Mouse (Mus musculus) large intestine, adult 2 months (tissue): Measurements from ENCODE around the gene Lypd9. TPM values are rescaled to one million over a fixed set of nuclear protein-coding genes. Genes with fewer than 3 reads are reported as not detected.
"Not testable (repeated sequence)": the region's sequence is repeated elsewhere in the genome, so short reads cannot be mapped to it uniquely, and the experiment has no call there.

Experiments
- DNase-seq: peaks from one replicate; pipeline ENCODE4 v3.0.0-alpha.2; 2012; ENCODE audit warnings: low read depth, low spot score
- WGBS: fragments of 180-500 bp; shearing (Covaris S2); methylation state at CpG from one replicate; pipeline ENCODE4 v1.1.7; 2018; 5-methylcytosine and 5-hydroxymethylcytosine counted together
- polyA plus RNA-seq: library from polyadenylated mRNA; depleted of rRNA; stranded (reverse); fragments of >200 nt; gene quantifications from 2 replicates; pipeline ENCODE4 v1.2.3, GENCODE M21; 2012; rRNA removed

The Lypd9 gene
- polyA plus RNA-seq = not detected in 2 replicates

DNA sequence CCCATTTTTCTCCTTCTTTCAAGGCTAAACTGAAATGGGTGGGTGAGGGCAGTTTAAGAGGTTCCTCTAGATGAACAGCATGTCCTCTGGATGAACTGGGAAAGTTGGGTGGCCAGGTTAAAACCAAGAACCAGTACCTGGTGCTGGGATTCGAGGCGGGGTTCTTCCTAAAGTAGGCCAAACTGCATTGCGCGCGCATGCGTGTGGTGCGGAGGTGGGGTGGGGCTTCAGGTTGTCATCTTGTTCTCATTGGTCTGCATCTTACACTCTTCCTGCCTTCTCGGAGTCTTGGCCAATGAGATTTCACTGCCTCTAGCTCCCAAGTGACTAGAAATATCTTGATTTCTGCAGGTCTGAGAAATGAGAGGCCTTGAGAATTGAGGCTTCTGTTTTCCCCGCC, at the start of gene Lypd9:
TSS of gene Lypd9 (minus strand) at position 165 of the 400 bp plus-strand sequence.
- DNase-seq = no peak
- 97% methylated on average over 9 of the region's 9 CpGs for WGBS

DNA sequence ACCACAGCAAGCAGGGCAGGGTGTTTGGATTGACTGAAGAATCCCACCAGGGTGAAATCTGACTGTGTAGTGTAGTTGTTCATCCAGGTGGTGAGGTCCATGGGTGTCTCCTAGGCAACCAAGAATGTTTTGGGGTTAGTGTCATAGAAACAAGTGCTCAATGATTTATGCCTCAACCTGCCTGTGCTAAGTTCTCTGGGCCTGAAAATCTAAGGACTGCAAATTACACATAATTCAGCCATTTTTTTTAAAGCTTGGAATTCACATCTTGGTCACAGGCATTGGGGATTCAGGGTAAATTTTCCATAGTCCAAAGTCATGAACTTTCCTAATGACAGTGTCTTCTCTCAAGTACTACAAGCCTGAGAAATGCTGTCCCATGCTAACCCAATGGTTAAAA, 49.7 kb upstream of the Lypd9 start, which contains the start of gene Olfr331:
TSS of gene Olfr331 (minus strand) at position 101 of the 400 bp plus-strand sequence.
- DNase-seq = not testable (repeated sequence)

DNA sequence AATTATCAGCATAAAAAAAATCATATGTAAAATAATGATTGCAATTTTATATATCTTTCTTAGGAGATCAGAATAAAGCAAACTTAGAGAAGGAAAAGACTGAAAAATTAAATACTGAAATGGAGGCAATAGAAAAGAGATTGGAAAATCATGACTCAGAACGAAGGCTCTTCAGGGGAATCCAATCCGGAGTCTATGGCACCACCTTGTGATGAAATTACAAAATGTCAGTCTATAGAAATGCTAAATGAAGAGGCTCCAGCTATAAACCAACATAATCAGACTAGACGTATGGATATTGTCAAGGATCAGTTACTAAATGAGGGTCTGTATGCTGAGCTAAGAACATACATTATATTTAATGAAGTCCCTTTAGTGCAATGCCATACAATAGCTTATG, 46.6 kb upstream of the Lypd9 start:
- WGBS = 20% methylated on average over 3 of the region's 3 CpGs
- peak; percentile 29 for DNase-seq

DNA sequence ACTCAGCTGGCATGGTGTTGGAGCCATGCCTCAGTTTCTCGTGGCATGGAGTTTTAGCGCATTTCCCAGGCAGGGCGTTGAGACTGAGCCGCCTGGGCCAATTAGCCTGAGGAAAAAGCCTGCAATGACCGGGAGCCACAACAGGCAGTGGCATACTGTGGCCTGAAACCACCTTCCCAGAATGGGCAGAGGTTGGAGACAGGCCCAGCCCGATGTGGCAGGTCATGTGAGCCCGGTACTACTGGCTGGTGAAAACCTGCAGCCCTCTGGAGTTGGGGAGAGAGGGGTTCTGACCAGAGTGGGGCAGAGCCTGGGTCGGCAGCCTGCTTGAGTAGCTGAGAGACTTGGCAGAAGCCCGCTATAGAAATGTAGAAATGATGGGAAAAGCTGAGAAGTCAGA, 46.0 kb upstream of the Lypd9 start:
- DNase-seq = no peak
- WGBS = 76% methylated on average over 9 of the region's 9 CpGs

DNA sequence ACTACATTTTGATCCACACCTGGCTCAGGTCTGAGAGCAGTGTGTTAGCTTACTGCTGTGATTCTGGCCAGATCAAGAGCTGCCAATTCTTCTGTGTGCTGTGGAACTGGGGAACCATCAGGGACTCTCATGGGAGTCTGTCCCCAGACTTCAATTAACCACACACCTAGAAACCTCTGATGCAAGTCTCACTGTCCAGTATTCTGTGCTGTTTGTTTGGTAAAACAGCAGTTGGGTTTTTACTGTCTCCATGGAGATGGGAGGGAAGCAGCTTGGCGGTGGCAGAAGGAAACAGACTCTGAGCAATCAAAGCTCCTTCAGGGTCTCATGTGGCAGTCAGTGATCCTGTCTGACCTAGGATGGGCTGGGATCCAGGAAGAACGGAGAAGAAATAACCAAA, 39.7 kb upstream of the Lypd9 start, which contains the start of gene Olfr332:
TSS of gene Olfr332 (minus strand) at position 101 of the 400 bp plus-strand sequence.
- DNase-seq = no peak
- 38% methylated on average over 2 of the region's 2 CpGs for WGBS

DNA sequence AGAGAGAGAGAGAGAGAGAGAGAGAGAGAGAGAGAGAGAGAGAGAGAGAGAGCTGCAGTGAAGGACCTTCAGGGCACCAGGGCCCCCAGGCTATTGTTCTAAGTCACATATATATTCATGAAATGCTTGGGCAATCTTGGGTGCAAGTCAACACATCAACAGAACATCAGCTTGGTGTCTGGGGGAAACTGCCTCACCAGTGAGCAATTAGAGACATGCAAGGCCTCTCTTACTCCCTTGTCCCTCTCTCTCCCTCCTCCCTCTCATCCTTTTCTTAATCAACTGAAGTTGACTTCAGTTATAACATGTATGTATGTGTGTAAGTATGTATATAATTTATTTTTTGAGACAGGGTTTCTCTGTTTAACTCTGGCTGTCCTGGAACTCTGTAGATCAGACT, 9.4 kb upstream of the Lypd9 start, which contains the start of gene Olfr30:
TSS of gene Olfr30 (minus strand) at position 101 of the 400 bp plus-strand sequence.
- no peak for DNase-seq

DNA sequence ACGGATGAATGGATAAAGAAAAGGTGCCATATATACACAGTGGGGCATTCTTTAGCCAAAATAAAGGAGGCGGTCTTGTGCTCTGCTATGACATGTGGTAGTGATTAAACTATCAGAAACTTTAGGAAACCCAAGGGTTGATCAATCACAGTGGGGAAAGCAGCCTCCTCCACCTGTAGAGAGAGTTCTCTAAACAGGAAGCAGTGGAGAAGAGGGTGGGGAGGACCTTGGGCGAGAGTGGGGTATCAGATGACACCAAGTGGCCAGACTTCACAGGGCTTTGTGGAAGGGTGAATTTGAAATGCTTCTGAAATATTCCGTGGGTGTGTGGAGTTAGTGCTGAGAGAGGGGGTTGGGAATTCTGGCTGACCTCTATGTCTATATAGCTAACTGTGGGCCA, 869 bp upstream of the Lypd9 start:
- DNase-seq = no peak
- 57% methylated on average over 4 of the region's 4 CpGs for WGBS

DNA sequence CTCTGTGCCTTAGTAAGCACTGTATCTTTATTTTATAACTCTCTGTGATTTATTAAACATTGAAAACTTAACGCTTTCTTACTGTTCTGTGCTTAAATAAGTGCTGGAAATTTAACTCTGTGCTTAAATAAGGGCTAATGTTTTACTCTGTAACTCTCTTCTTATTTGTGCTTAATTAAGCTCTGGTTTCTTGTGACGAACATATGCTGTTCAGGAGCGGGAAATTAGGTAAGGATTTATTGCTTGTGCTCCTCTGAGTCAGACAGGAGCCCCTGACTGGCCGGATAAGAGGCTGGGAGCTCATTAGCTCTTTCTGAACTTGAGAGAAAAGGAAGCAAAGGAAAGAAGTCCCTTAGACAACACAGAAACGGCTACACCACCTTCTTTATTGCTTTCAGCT, 14.9 kb downstream of the Lypd9 start:
- WGBS = 7% methylated on average over 5 of the region's 5 CpGs
- DNase-seq = no peak

DNA sequence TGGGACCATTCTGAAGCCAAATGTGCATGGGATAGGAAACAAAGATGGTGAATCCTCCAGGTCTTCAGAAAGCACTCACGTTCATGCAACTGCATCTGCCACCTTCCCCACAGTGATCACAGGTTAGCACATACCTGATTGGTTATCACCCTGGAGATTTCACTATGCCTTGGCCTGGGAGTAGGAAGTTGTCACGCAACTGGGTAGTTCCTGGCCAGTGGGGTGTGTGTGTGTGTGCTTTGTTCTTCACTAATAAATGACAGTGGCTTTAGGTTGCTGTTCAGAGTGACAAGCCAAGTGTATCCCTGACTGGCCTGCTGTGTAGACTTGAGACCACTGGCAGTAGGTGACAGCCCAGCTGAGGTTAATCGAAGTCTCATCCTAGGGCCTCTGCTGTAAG, 20.5 kb downstream of the Lypd9 start, which contains the start of gene Gm12253:
TSS of gene Gm12253 (plus strand) at position 301 of the 400 bp plus-strand sequence.
- DNase-seq = no peak
- 88% methylated on average over 3 of the region's 3 CpGs for WGBS

DNA sequence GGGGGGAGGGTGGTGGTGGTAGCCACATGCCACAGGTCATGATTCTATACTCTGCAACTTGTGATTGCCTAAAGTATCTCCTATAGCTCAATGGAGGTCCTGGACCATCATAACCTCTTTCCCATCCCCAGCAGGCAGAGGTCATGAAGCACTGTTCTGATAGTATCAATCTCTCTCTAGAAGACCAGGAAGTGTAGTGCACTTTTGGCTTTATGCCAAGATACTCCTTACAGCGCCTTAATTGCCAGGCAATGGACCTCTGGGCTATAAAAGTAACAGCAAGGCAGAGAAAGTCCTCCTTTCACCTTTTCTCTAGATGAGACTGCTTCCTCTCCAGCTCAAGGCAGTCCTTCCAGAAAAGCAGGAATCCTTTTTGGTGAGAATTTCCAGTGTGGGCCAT, 31.9 kb downstream of the Lypd9 start, which contains the start of gene 1810065E05Rik:
TSS of gene 1810065E05Rik (plus strand) at position 297 of the 400 bp plus-strand sequence.
- WGBS = 12% methylated on average over 1 of the region's 1 CpGs
- DNase-seq = peak; percentile 92

DNA sequence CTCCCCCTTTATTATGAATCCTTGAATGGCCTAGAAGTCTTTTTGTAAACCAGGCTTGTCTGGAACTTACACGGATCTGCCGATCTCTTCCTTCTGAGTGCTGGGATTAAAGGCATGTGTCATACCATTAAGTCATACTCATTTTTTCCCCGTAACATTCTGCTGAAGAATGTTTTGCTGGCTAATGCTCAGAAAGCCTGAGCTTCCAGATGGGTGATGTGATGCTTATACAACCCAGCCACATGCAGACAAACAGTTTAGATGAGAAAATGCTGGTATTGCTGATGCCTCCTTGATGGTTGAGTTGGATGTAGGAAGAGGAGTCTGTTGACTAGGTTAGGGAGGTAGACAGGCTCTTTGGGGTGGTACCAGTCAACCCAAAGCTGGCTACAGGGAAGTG, 34.4 kb downstream of the Lypd9 start:
- no peak for DNase-seq
- WGBS = 29% methylated on average over 3 of the region's 3 CpGs

DNA sequence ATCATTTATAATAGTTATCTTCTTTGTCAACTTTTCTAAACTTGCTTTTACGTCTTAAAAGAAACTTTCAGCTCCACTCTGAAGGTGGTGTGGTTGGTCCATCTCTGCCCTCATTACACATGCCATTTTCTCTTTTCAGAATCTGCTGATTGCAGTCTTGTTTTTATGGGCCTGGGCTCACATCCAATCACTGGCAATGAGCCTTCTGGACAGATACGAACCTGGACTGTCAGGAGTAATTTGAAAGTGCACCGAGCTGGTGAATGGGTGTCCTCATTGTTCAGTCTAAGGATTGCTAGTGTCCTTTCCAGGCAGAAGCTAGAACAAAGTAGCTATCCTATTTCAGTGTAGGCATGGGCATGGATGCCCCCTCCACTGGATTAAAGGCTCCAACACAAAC, 44.7 kb downstream of the Lypd9 start:
- 10% methylated on average over 3 of the region's 3 CpGs for WGBS
- DNase-seq = no peak

DNA sequence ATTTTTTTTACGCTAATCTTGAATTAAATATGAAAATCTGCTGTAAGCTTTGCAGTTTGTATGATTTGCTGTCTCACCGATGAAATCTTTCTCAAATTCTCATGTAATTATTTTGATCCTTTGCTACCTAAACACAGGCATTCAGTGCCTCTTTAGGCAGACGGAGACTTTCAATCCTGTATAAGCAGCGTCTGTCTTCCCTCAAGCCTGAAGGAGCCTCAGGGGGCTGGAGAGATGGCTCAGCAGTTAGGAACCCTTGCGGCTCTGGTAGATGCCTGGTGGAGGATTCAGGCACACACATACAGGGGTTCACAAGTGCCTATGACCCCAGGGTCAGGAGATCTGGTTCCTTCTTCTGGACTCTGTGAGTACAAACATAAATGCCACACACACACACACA, 52.1 kb downstream of the Lypd9 start:
- 73% methylated on average over 5 of the region's 5 CpGs for WGBS
- DNase-seq = no peak

DNA sequence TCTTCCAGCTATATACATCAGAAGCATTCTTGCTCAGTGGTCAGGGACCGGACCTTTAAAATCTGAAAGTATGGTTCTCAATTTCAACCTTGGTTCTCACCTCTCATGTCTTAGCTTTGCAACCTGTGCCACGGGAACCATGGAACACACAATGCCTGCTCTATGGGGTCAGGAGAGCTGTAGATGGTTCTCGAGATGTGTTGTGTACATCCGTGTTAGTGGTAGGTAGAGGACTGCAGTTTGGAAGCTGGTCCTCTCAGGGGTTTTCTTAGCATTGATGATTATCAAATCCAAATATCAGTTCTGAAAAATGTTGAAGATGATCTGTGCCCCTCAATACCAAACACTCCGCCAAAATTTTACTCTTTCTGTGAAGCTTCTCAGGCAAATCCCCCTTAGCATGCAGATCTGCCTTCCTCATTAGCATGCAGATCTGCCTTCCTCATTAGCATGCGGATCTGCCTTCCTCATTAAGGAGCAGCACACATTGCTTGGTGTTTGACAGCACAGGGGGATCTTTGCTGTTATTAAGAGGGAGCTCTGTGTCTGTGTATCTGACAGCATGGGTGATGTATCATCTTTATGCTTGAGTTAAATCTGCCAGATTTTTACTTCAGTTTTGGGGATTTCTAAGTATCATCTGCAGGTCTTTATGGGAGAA, 52.6 kb downstream of the Lypd9 start:
- no peak for DNase-seq
- 76% methylated on average over 6 of the region's 6 CpGs for WGBS

Other genes with a start within 250 kb of the Lypd9 start
- 0.09 and 0.19 TPM in 2 replicates for gene 4930438A08Rik, start 178.1 kb downstream of the Lypd9 start, polyA plus RNA-seq
- 24.8 and 28.7 TPM in 2 replicates for gene Zfp692, start 145.9 kb downstream of the Lypd9 start, polyA plus RNA-seq
- 16.6 and 20.8 TPM in 2 replicates for gene Zfp672, start 122.6 kb downstream of the Lypd9 start, polyA plus RNA-seq
- 26.7 and 27.6 TPM in 2 replicates for gene Sh3bp5l, start 122.2 kb downstream of the Lypd9 start, polyA plus RNA-seq
- gene Lypd8, start 73.9 kb downstream of the Lypd9 start, polyA plus RNA-seq = 6,429 and 6,795 TPM in 2 replicates
- 19.1 and 114 TPM in 2 replicates for gene 1810065E05Rik, start 31.8 kb downstream of the Lypd9 start, polyA plus RNA-seq
- not detected in 2 replicates for gene Gm12253, start 20.4 kb downstream of the Lypd9 start, polyA plus RNA-seq
- not detected in 2 replicates for gene Olfr30, start 9.3 kb upstream of the Lypd9 start, polyA plus RNA-seq
- gene Olfr332, start 39.6 kb upstream of the Lypd9 start, polyA plus RNA-seq = not detected in 2 replicates
- gene Olfr331, start 49.6 kb upstream of the Lypd9 start, polyA plus RNA-seq = not detected in 2 replicates
- gene Olfr330, start 81.9 kb upstream of the Lypd9 start, polyA plus RNA-seq = not detected in 2 replicates
- gene Olfr329-ps, start 93.5 kb upstream of the Lypd9 start, polyA plus RNA-seq = not detected in 2 replicates
- not detected in 2 replicates for gene Olfr328, start 102.7 kb upstream of the Lypd9 start, polyA plus RNA-seq
- gene Olfr224, start 117.6 kb upstream of the Lypd9 start, polyA plus RNA-seq = not detected in 2 replicates
- not detected in 2 replicates for gene Olfr325, start 124.8 kb upstream of the Lypd9 start, polyA plus RNA-seq
- not detected in 2 replicates for gene Olfr324, start 142.2 kb upstream of the Lypd9 start, polyA plus RNA-seq
- 166 and 238 TPM in 2 replicates for gene 2210407C18Rik, start 163.2 kb upstream of the Lypd9 start, polyA plus RNA-seq
- 0.43 TPM in 1 of 2 replicates, not detected in the other for gene Olfr323, start 177.6 kb upstream of the Lypd9 start, polyA plus RNA-seq
- gene Trim58, start 187.5 kb upstream of the Lypd9 start, polyA plus RNA-seq = 0.09 and 0.10 TPM in 2 replicates
- not detected in 2 replicates for gene Olfr322, start 205.9 kb upstream of the Lypd9 start, polyA plus RNA-seq
- not detected in 2 replicates for gene Olfr320, start 228.2 kb upstream of the Lypd9 start, polyA plus RNA-seq
- gene Olfr319, start 246.2 kb upstream of the Lypd9 start, polyA plus RNA-seq = not detected in 2 replicates